Mouse (Mus musculus): ENCODE results near the gene Xkrx. TPM values are rescaled to one million over a fixed set of nuclear protein-coding genes. Genes with fewer than 3 reads are reported as not detected.

Gene Xkrx
- not detected for polyA plus RNA-seq (2017; shearing (Covaris generic))

GRCm38 (mm10) chrX:134162043-134162720 is at the start of gene Xkrx:
Gene Xkrx, minus strand, starts transcription at chrX:134162076.

GRCm38 (mm10) chrX:134187201-134187600 is 25.3 kb upstream of the Xkrx start, which contains the start of gene Arl13a:
Gene Arl13a, plus strand, starts transcription at chrX:134187501.

Other genes with a start within 250 kb of the Xkrx start
- 0.11 TPM for gene Sytl4, start 180.3 kb downstream of the Xkrx start, polyA plus RNA-seq (2017; shearing (Covaris generic))
- 40.0 TPM for gene Cstf2, start 102.9 kb downstream of the Xkrx start, polyA plus RNA-seq (2017; shearing (Covaris generic))
- gene Arl13a, start 25.4 kb upstream of the Xkrx start, polyA plus RNA-seq (2017; shearing (Covaris generic)): not detected
- not detected for gene Nox1, start 59.9 kb upstream of the Xkrx start, polyA plus RNA-seq (2017; shearing (Covaris generic))
- 20.3 TPM for gene Trmt2b, start 114.9 kb upstream of the Xkrx start, polyA plus RNA-seq (2017; shearing (Covaris generic))
- gene Tmem35a, start 133.1 kb upstream of the Xkrx start, polyA plus RNA-seq (2017; shearing (Covaris generic)): not detected
- gene Cenpi, start 146.0 kb upstream of the Xkrx start, polyA plus RNA-seq (2017; shearing (Covaris generic)): 0.94 TPM
- gene Drp2, start 242.5 kb upstream of the Xkrx start, polyA plus RNA-seq (2017; shearing (Covaris generic)): not detected